Mouse (Mus musculus): ENCODE results near the gene 4930596D02Rik.

Gene 4930596D02Rik

GRCm38 (mm10) chr14:35811878-35812277 is at the start of gene 4930596D02Rik:
Gene 4930596D02Rik (minus strand): TSS chr14:35811978.
- no peak for DNase-seq (ENCODE audit: low read depth)

DNA sequence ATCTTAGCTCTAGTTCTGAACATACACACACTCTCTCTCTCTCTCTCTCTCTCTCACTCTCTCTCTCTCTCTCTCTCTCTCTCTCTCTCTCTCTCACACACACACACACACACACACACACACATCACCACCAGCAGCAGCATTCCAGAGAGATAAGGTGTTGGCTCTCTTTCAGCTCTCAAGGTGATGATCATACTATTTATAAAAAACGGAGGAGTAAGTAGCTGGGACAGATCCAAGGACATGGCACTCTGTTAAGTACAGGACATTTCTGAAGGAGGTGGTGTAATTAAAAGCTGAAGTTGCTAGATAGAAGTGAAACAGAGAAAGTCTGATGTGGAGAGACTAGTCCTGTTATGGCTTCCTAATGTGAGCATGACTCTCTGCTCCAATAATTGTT is 41.5 kb upstream of the 4930596D02Rik start:
- DNase-seq (ENCODE audit: low read depth), result no peak

DNA sequence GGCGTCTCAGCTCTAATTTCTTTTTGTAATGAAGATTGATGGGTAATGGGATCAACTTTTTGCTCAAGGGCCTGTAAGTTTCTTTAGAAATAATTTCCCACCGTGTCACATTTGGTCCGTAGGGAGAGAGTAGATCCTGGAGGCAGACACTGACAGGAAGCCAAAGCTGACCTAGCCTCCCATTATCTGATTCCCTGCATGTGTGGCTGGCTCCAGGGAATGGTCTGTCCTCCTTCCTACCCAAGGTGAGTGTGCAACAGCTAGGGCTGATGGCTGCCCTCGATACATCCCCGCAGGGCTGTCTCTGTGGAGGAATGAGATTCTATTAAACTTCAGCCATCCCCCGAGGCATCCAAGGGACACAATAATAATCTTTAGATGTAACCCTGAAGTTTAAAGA is 33.5 kb upstream of the 4930596D02Rik start:
- no peak for DNase-seq (ENCODE audit: low read depth)

- DNase-seq (ENCODE audit: low read depth), result no peak
These were observed 30.4 kb upstream of the 4930596D02Rik start for GRCm38 (mm10) chr14:35842111-35842721.

GRCm38 (mm10) chr14:35792656-35793213 is 19.0 kb downstream of the 4930596D02Rik start:
- no peak for DNase-seq (ENCODE audit: low read depth)

DNA sequence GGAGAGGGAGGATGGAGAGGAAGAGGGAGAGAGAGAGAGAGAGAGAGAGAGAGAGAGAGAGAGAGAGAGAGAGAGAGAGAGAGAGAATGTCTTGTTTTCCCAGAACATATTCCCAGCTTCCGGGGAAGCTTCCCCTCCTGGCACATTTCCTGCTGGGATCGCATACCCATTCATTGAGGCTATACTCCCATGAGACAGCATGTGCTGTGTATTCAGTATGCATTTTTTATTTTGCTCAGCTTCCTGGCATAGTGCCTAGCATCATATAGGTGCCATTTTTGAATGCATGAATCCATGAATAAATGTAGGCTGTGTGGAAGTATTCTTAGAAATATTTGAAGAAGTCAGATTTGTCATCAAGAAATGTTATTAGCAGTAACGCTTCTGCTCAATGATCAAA is 31.7 kb downstream of the 4930596D02Rik start:
- no peak for DNase-seq (ENCODE audit: low read depth)

- DNase-seq (ENCODE audit: low read depth), result no peak
These were observed 38.5 kb downstream of the 4930596D02Rik start for GRCm38 (mm10) chr14:35773306-35773705.

Measured in c-Kit-positive CD71-negative TER-119-negative erythroid progenitor cells, embryonic 14.5 days (primary cell).